Mouse (Mus musculus) liver, postnatal 0 days (tissue): ENCODE measurements around the gene Mybpc3.

Experiments
- CTCF ChIP-seq: sonication (generic); IDR thresholded peaks from 2 replicates; pipeline ENCODE4 v1.5.1; 2016; ENCODE audit warnings: antibody characterized with exemption, low read depth
- EP300 ChIP-seq: IDR thresholded peaks from 2 replicates; pipeline ENCODE4 v1.6.1; 2016; ENCODE audit warnings: antibody characterized with exemption, low read depth, mild to moderate bottlenecking

DNA sequence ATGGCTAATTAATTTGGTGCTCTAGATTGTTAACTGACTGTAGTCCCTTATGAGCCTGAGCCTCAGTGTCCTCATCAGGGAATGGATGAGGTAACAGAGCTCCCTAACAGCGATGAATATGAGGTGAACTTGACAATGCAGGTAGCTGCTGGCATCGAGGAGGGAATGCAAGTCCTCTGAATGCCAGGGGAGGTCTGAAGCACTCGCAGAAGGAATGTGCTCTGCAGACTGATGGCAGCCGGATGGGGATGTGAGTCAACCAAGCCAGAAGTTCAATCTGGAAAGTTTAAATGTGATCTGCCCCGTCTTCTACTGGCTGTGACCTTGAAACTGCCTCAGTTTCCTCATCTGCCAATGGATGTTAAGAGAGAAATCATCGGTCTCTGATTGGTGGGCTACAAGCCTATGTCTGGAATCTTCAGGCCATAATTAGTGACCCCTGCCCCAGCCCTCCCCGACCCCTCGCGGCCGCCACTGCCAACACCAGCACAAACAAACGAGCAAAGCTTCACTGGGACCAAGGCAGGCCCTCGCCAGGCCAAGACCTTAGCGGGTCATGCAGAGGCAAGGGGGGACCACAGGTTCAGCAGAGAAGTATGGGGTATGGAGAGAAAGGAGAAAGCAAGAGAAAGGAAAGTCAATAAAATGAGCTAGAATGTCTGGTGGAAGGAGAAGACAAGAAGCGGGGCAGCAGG, 48.5 kb upstream of the Mybpc3 start:
- TF ChIP-seq CTCF: no peak
- no peak for TF ChIP-seq EP300
